Mouse (Mus musculus) intestine, embryonic 16.5 days (tissue): ENCODE measurements around the gene Mafb. TPM values are rescaled to one million over a fixed set of nuclear protein-coding genes. Genes with fewer than 3 reads are reported as not detected.

Experiments
- ATAC-seq: fragments of 200-750 bp; cut with Nextera tagmentation; 2 replicates; pipeline ENCODE4 v1.8.0; 2017; ENCODE audit warnings: moderate TSS enrichment, moderate library complexity
- H3K27ac ChIP-seq: fragments of 300-500 bp; sonication (generic); 2 replicates; pipeline ENCODE4 v1.5.1; 2014; ENCODE audit warnings: mild to moderate bottlenecking, low read length
- H3K27me3 ChIP-seq: fragments of 300-500 bp; sonication (generic); replicated peaks from 2 replicates; pipeline ENCODE4 v1.6.1; 2014; ENCODE audit warnings: low read length, control low read depth, mixed read lengths; ENCODE audit not compliant: control insufficient read depth, insufficient read depth
- H3K36me3 ChIP-seq: fragments of 300-500 bp; sonication (generic); 2 replicates; pipeline ENCODE4 v1.6.1; 2014; ENCODE audit warnings: low read length, control low read depth; ENCODE audit not compliant: control insufficient read depth, insufficient read depth
- H3K4me1 ChIP-seq: fragments of 300-500 bp; sonication (generic); 2 replicates; pipeline ENCODE4 v1.6.1; 2014; ENCODE audit warnings: low read length, control low read depth, mixed read lengths; ENCODE audit not compliant: control insufficient read depth, insufficient read depth
- H3K4me2 ChIP-seq: fragments of 300-500 bp; sonication (generic); 2 replicates; pipeline ENCODE4 v1.6.1; 2014; ENCODE audit warnings: low read depth, low read length, control low read depth
- H3K4me3 ChIP-seq: fragments of 300-500 bp; sonication (generic); 2 replicates; pipeline ENCODE4 v1.5.1; 2014; ENCODE audit warnings: mild to moderate bottlenecking, low read length
- H3K9ac ChIP-seq: fragments of 300-500 bp; sonication (generic); 2 replicates; pipeline ENCODE4 v1.6.1; 2014; ENCODE audit warnings: low read depth, low read length
- H3K9me3 ChIP-seq: fragments of 300-500 bp; sonication (generic); 2 replicates; pipeline ENCODE4 v1.6.1; 2016; ENCODE audit warnings: low read length, control low read depth; ENCODE audit not compliant: control insufficient read depth
- WGBS: fragments of 180-500 bp; shearing (Covaris S2); extraction: QIAGEN DNeasy Blood & Tissue Kit; methylation state at CpG from one replicate; pipeline ENCODE4 v1.1.7; 2014; 5-methylcytosine and 5-hydroxymethylcytosine counted together
- polyA plus RNA-seq: library from polyadenylated mRNA; unstranded; fragments of >200 nt; fragmentation: Nextera tagmentation; extraction: Ambion mirVana; gene quantifications from 2 replicates; pipeline ENCODE4 v1.2.1, GENCODE M21; 2015

Mafb gene
- polyA plus RNA-seq, 1 experiment from 2014 or later: 13.2 TPM

DNA sequence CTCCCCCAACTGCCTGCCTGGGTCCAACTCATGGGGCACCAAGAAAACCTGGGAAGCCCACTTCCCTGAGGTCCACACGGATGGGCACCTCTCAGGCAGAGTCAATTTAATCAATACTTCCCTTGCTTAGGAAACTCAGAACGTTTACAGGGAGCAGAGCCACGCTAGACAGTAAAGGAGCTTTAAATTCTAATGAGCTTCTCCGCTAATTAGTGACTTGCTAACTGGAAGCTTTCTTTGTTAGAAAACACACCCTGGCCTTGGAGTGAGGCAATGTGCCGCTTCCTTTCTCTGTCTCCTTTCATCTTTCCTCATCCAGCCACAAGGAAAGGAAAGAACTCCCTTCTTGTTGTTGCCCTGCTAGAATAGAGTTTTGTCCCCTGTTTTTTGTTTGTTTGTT is 21.7 kb upstream of the Mafb start:
- Histone ChIP-seq H3K4me1 (no peaks in the 10 kb centered on the region), H3K4me3 (no peak overlapping the region), H3K27me3 (no peaks in the 10 kb centered on the region), H3K27ac (no peak overlapping the region), H3K9me3 (no peaks in the 10 kb centered on the region), H3K4me2 (no peak overlapping the region), H3K9ac (no peak overlapping the region), H3K36me3 (no peaks in the 10 kb centered on the region)
- 47% methylated on average over 5 of the region's 5 CpGs for WGBS
- ATAC-seq: no peak

DNA sequence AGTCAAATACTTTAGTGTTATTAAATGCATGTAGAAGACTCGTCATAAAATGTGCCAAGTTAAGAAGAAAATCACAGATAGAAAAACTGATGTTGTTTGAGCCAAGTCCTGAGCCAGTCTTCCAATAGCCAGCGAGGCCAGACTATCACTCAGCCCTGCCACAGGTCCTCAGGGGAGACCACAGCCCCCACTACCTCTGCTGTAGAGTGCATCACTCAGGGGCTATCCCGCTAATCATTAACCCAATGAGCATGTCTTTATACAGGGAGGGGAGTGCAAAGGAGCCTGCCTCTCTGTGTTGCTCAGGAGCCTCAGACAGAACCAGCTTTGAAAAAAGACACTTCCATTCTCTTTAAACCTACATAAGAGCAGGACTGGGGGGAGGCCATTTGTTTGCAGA is 16.6 kb upstream of the Mafb start:
- Histone ChIP-seq H3K4me1 (no peaks in the 10 kb centered on the region), H3K9ac (no peak overlapping the region), H3K9me3 (no peaks in the 10 kb centered on the region), H3K36me3 (no peaks in the 10 kb centered on the region), H3K4me2 (no peak overlapping the region), H3K27me3 (no peaks in the 10 kb centered on the region), H3K4me3 (no peak overlapping the region), H3K27ac (no peak overlapping the region)
- 33% methylated on average over 3 of the region's 3 CpGs for WGBS
- ATAC-seq: no peak

GRCm38 (mm10) chr2:160378271-160378670 is 11.4 kb upstream of the Mafb start:
- H3K9ac ChIP-seq: no peak overlapping the region
- no peak for ATAC-seq
- H3K36me3 ChIP-seq: no peaks in the 10 kb centered on the region
- WGBS: 42% methylated on average over 4 of the region's 4 CpGs
- no peak overlapping the region for H3K4me2 ChIP-seq
- H3K27ac ChIP-seq: no peak overlapping the region
- no peak overlapping the region for H3K4me3 ChIP-seq
- no peaks in the 10 kb centered on the region for H3K9me3 ChIP-seq
- H3K27me3 ChIP-seq: 0 out of 2 replicates have a peak, but pooled peaks cover 3% of the 10 kb centered on the region
- H3K4me1 ChIP-seq: no peaks in the 10 kb centered on the region

DNA sequence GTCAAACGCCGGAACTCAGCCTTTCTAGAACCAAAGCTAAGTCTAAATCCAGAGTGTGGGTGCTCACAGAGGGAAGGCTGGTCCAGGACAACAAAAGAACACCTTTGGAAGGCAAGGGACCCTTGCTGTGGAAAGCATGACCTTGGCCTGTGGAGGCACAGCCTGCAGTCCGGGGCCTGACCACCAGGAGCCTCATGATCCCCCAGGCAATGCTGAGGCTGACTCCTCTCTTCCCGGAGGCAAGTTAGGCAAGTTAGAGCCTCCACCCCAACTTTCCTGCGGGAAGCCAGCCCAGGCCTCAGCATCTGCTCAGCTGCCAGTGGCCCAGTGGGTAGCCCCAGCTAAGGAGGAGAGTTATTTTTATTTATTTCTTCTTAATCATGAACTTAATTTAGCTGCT is 9.4 kb upstream of the Mafb start:
- H3K9me3 ChIP-seq: no peaks in the 10 kb centered on the region
- H3K36me3 ChIP-seq: no peaks in the 10 kb centered on the region
- no peak for ATAC-seq
- H3K27me3 ChIP-seq: peaks cover 20% of the 10 kb centered on the region
- H3K9ac ChIP-seq: no peak overlapping the region
- H3K4me1 ChIP-seq: no peaks in the 10 kb centered on the region
- 48% methylated on average over 5 of the region's 5 CpGs for WGBS
- no peak overlapping the region for H3K27ac ChIP-seq
- no peak overlapping the region for H3K4me3 ChIP-seq
- H3K4me2 ChIP-seq: no peak overlapping the region

- no peak for ATAC-seq
- Histone ChIP-seq H3K4me1 (peaks cover 15% of the 10 kb centered on the region), H3K9me3 (no peaks in the 10 kb centered on the region), H3K27ac (no peak overlapping the region), H3K36me3 (no peaks in the 10 kb centered on the region), H3K9ac (no peak overlapping the region), H3K27me3 (peaks cover 65% of the 10 kb centered on the region), H3K4me3 (no peak overlapping the region; the same call in 1 of the 2 replicates), H3K4me2 (no peak overlapping the region; the same call in 1 of the 2 replicates)
- 5% methylated on average over 25 of the region's 25 CpGs for WGBS
Observed at GRCm38 (mm10) chr2:160369653-160370420, 3.0 kb upstream of the Mafb start.

DNA sequence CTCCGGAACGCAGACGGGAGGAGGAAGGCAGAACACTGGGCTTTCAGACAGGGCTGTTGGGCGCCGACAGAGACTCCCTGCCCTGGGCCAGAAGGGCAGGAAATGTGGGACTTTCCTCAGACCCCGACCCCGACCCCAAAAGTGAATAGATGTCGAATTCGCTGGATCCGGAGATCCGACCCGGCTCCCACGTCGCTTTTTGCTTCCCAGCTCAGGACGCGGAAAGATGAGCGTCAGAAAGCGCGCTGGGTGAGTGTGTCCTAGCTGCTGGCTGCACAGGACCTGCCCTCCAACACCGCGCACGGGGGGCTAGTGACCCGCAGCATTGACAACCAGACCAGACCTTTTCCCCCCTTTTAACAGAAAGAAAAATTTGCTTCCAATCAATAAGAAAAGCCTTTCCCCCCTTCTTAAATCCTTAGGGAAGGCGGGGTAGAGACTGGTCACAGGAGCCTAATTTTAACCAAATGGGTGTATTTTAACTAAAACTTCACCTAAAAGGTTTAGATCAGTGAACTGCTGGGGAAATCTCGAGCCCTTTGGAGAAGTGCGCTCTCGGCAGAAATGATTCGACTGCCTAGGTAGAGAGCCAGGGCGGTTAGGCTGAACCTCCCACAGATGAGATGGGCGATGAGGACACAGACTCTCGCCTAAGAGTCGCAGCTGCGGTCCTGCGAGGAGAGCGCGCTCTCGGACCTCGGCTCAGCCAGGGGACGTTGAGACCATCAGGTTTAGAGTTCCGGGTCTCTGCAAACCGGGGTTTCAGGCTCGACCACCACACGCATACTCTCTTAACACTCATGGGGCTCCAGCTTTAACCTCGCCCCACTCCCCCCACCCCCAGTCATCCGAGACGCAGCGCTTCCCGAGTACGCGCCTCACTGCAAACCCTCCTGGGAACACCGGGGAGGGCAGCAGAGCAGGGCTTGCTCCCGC is 1.8 kb upstream of the Mafb start:
- H3K27ac ChIP-seq: no peak overlapping the region
- WGBS: under 1% methylated on average over 52 of the region's 52 CpGs

GRCm38 (mm10) chr2:160367448-160368208 is 763 bp upstream of the Mafb start:
- H3K27ac ChIP-seq: peak overlapping the region; percentile 79
- H3K4me1 ChIP-seq: peaks cover 15% of the 10 kb centered on the region
- ATAC-seq: peak; percentile 60
- no peaks in the 10 kb centered on the region for H3K9me3 ChIP-seq
- no peaks in the 10 kb centered on the region for H3K36me3 ChIP-seq
- peaks cover 64% of the 10 kb centered on the region for H3K27me3 ChIP-seq
- H3K4me2 ChIP-seq: peak overlapping the region; percentile 97
- H3K4me3 ChIP-seq: peak overlapping the region; percentile 63
- H3K9ac ChIP-seq: peak overlapping the region; percentile 81
- under 1% methylated on average over 45 of the region's 45 CpGs for WGBS

More for the DNA sequence above, 1.8 kb upstream of the Mafb start:
- H3K4me3 ChIP-seq: peak overlapping the region; percentile 23
- ATAC-seq: no peak
- H3K4me2 ChIP-seq: peak overlapping the region; percentile 97
- no peaks in the 10 kb centered on the region for H3K9me3 ChIP-seq
- H3K4me1 ChIP-seq: peaks cover 15% of the 10 kb centered on the region
- peaks cover 65% of the 10 kb centered on the region for H3K27me3 ChIP-seq
- no peak overlapping the region for H3K9ac ChIP-seq
- no peaks in the 10 kb centered on the region for H3K36me3 ChIP-seq

GRCm38 (mm10) chr2:160366111-160366979 is 520 bp downstream of the Mafb start:
- Histone ChIP-seq H3K36me3 (no peaks in the 10 kb centered on the region), H3K4me3 (peak overlapping the region; percentile 63), H3K4me2 (peak overlapping the region; percentile 97), H3K4me1 (peaks cover 15% of the 10 kb centered on the region), H3K27ac (peak overlapping the region; percentile 61), H3K27me3 (peaks cover 67% of the 10 kb centered on the region), H3K9ac (peak overlapping the region; percentile 81), H3K9me3 (no peaks in the 10 kb centered on the region)
- under 1% methylated on average over 83 of the region's 95 CpGs for WGBS
- ATAC-seq: peak; percentile 8; the same call in 1 of the 2 replicates
